Mouse (Mus musculus) CH12.LX (cell line): Measurements from ENCODE around the gene Prkcb. TPM values are rescaled to one million over a fixed set of nuclear protein-coding genes. Genes with fewer than 3 reads are reported as not detected.

Source experiments
- DNase-seq: peaks from one replicate; pipeline ENCODE4 v3.0.0-alpha.2; 2013; ENCODE audit errors: extremely low read depth
- H3K27ac ChIP-seq: 2 replicates; pipeline ENCODE4 v1.5.1; 2012; ENCODE audit warnings: low read depth, mild to moderate bottlenecking, control low read depth, moderate library complexity; ENCODE audit not compliant: insufficient read depth
- H3K27me3 ChIP-seq: replicated peaks from 2 replicates; pipeline ENCODE3; 2012; ENCODE audit warnings: inconsistent platforms
- H3K36me3 ChIP-seq, 2 experiments: replicated peaks in 1 of 2; 2 replicates each; pipeline versions ENCODE3 to v1.6.1; 2012; ENCODE audit warnings: inconsistent platforms in 1 of 2, low read length in 1 of 2, mild to moderate bottlenecking in 1 of 2, mixed read lengths in 1 of 2, moderate library complexity in 1 of 2; ENCODE audit not compliant: control insufficient read depth in 1 of 2, insufficient read depth in 1 of 2
- H3K4me1 ChIP-seq, 2 experiments: 2 replicates each; pipeline ENCODE4 v1.6.1; 2012; ENCODE audit warnings: inconsistent platforms in 1 of 2, moderate library complexity in 1 of 2; ENCODE audit not compliant: insufficient read depth in 2 of 2, control insufficient read depth in 1 of 2
- H3K4me2 ChIP-seq: 2 replicates; pipeline ENCODE4 v1.6.1; 2012; ENCODE audit warnings: low read depth, mild to moderate bottlenecking, control low read depth; ENCODE audit not compliant: poor library complexity, insufficient read depth, severe bottlenecking
- H3K4me3 ChIP-seq, 3 experiments: fragments of 150-350 bp in 1 of 3; sonication (generic) in 1 of 3; replicated peaks in 1 of 3; 2 replicates each; pipeline versions ENCODE3 to v1.5.1; 2011 to 2012; ENCODE audit warnings: low read depth in 2 of 3, low read length in 2 of 3, mild to moderate bottlenecking in 2 of 3, moderate library complexity in 2 of 3, control low read depth in 1 of 3, improper control_type of control experiment in 1 of 3, inconsistent platforms in 1 of 3, mixed read lengths in 1 of 3; ENCODE audit not compliant: poor library complexity in 1 of 3
- H3K79me2 ChIP-seq: replicated peaks from 2 replicates; pipeline ENCODE4 v1.6.1; 2012; ENCODE audit warnings: mild to moderate bottlenecking, moderate library complexity; ENCODE audit not compliant: control insufficient read depth, poor library complexity, insufficient read depth, severe bottlenecking; ENCODE audit errors: extremely low read depth
- H3K9ac ChIP-seq: 2 replicates; pipeline ENCODE4 v1.6.1; 2012; ENCODE audit warnings: low read depth, mild to moderate bottlenecking, control low read depth, moderate library complexity; ENCODE audit not compliant: insufficient read depth
- H3K9me3 ChIP-seq: replicated peaks from 2 replicates; pipeline ENCODE3; 2012; ENCODE audit warnings: low read length, inconsistent platforms, mixed read lengths
- BHLHE40 ChIP-seq: IDR thresholded peaks from 2 replicates; pipeline ENCODE4 v1.6.1; 2011; ENCODE audit warnings: mild to moderate bottlenecking, low read depth, low read length, improper control_type of control experiment
- CHD2 ChIP-seq: IDR thresholded peaks from 2 replicates; pipeline ENCODE4 v1.6.1; 2011; ENCODE audit warnings: low read length, improper control_type of control experiment
- CTCF ChIP-seq, 2 experiments: IDR thresholded peaks in 1 of 2; conservative IDR thresholded peaks in 1 of 2; 2 replicates each; pipeline ENCODE4 v1.5.1; 2011 to 2012; ENCODE audit warnings: low read depth in 2 of 2, low read length in 2 of 2, improper control_type of control experiment in 1 of 2, inconsistent platforms in 1 of 2, mild to moderate bottlenecking in 1 of 2, moderate library complexity in 1 of 2
- EP300 ChIP-seq: IDR thresholded peaks from 2 replicates; pipeline ENCODE4 v1.6.1; 2011; ENCODE audit warnings: low read length, improper control_type of control experiment
- GABPA ChIP-seq: IDR thresholded peaks from 2 replicates; pipeline ENCODE4 v1.6.1; 2012; ENCODE audit warnings: low read depth, low read length, improper control_type of control experiment, inconsistent platforms; ENCODE audit not compliant: insufficient replicate concordance
- IRF4 ChIP-seq: IDR thresholded peaks from 2 replicates; pipeline ENCODE4 v1.6.1; 2014; ENCODE audit warnings: low read depth, mild to moderate bottlenecking, inconsistent platforms, low read length, improper control_type of control experiment
- MAZ ChIP-seq: IDR thresholded peaks from 2 replicates; pipeline ENCODE4 v1.6.1; 2012; ENCODE audit warnings: low read depth, mild to moderate bottlenecking, inconsistent platforms, low read length, improper control_type of control experiment, moderate library complexity
- MEF2A ChIP-seq: IDR thresholded peaks from 2 replicates; pipeline ENCODE4 v1.6.1; 2014; ENCODE audit warnings: low read depth, mild to moderate bottlenecking, inconsistent platforms, low read length, improper control_type of control experiment, borderline replicate concordance
- PAX5 ChIP-seq: IDR thresholded peaks from 2 replicates; pipeline ENCODE4 v1.6.1; 2012; ENCODE audit warnings: low read length, inconsistent platforms, mixed read lengths
- POLR2A ChIP-seq: IDR thresholded peaks from 2 replicates; pipeline ENCODE4 v1.6.1; 2011; ENCODE audit warnings: low read depth, mild to moderate bottlenecking, improper control_type of control experiment, low read length
- POLR2AphosphoS2 ChIP-seq: IDR thresholded peaks from 2 replicates; pipeline ENCODE4 v1.6.1; 2011; ENCODE audit warnings: low read depth, low read length, improper control_type of control experiment
- RAD21 ChIP-seq: IDR thresholded peaks from 2 replicates; pipeline ENCODE4 v1.6.1; 2011; ENCODE audit warnings: low read depth, mild to moderate bottlenecking, low read length, improper control_type of control experiment, moderate library complexity
- SMC3 ChIP-seq: IDR thresholded peaks from 2 replicates; pipeline ENCODE4 v1.6.1; 2011; ENCODE audit warnings: low read depth, low read length, improper control_type of control experiment
- UBTF ChIP-seq: IDR thresholded peaks from 2 replicates; pipeline ENCODE4 v1.6.1; 2012; ENCODE audit warnings: low read depth, mild to moderate bottlenecking, inconsistent platforms, low read length, improper control_type of control experiment, moderate library complexity
- ZNF384 ChIP-seq: IDR thresholded peaks from 2 replicates; pipeline ENCODE4 v1.6.1; 2012; ENCODE audit warnings: low read depth, low read length, improper control_type of control experiment, inconsistent platforms
- dilution Hi-C: fragments of 300-500 bp; cut with MboI; formaldehyde crosslinking; loops from 2 replicates; pipeline ENCODE4 v1.14.3; 2020; ENCODE audit warnings: low sequenced_read_pairs; ENCODE audit not compliant: extremely low pct_unique_long_range_greater_than_20kb, extremely low pct_ligation_motif_present
- in situ Hi-C: fragments of 300-500 bp; cut with MboI; formaldehyde crosslinking; loops from 3 replicates; pipeline ENCODE4 v1.14.3; 2019; ENCODE audit warnings: low sequenced_read_pairs, low pct_ligation_motif_present, low pct_unique_long_range_greater_than_20kb, mixed read lengths
- polyA plus RNA-seq: library from polyadenylated mRNA; unstranded; fragments of >175 nt; gene quantifications from 2 replicates; pipeline ENCODE4 v1.2.1, GENCODE M21; 2012; ENCODE audit warnings: low read depth; ENCODE audit not compliant: insufficient read length
- total RNA-seq, 2 experiments: library from RNA; depleted of rRNA; stranded (reverse); fragments of 300-350 nt in 1 of 2; fragments of >200 nt in 1 of 2; gene quantifications; 2 replicates each; pipeline ENCODE4 v1.2.3; 2012 to 2014

Prkcb gene
- total and polyA plus RNA-seq, 3 experiments = 323 to 463 (median 337) TPM

GRCm38 (mm10) chr7:122470370-122471280, 182.1 kb downstream of the Prkcb start:
- peak; percentile 46 for DNase-seq
- H3K9me3 ChIP-seq = peaks cover 23% of the 10 kb centered on the region
- H3K79me2 ChIP-seq = no peaks in the 10 kb centered on the region
- no peak overlapping the region for H3K4me2 ChIP-seq
- no peak overlapping the region for H3K27ac ChIP-seq
- H3K9ac ChIP-seq = no peak overlapping the region
- TF ChIP-seq BHLHE40 = no peak
- 0 out of 2 replicates have a peak, but pooled peaks have one; percentile 20 for TF ChIP-seq MAZ
- no peak for TF ChIP-seq MEF2A
- no peak for TF ChIP-seq PAX5
- TF ChIP-seq RAD21 = peak; percentile 64
- TF ChIP-seq SMC3 = peak; percentile 46
- TF ChIP-seq CHD2 = no peak
- TF ChIP-seq CTCF (conservative IDR thresholded peaks at IDR 0.05 in 1 of 2, IDR thresholded peaks at IDR 0.05 in 1 of 2; ENCODE audit: low read depth in 2 of 2, low read length in 2 of 2) = peak; percentile 26 to 77; a peak in 3 of 4 replicates
- TF ChIP-seq, all 38 proteins: peak for 4
- no peak overlapping the region for H3K4me3 ChIP-seq
- H3K27me3 ChIP-seq = no peaks in the 10 kb centered on the region
- dilution Hi-C loops (no loop called here), in situ Hi-C loops (loop anchor here (10.0 kb wide), 1 partner anchor 454 kb away; no protein-coding TSS in a partner anchor)
- H3K4me1 ChIP-seq = peaks cover 0 to 6% of the 10 kb centered on the region in 2 experiments; a peak in 2 of 4 replicates
- H3K36me3 ChIP-seq = peaks cover 79 to 97% of the 10 kb centered on the region in 2 experiments

- in situ Hi-C loops = loop anchor here (10.0 kb wide), 1 partner anchor 453 kb away; no protein-coding TSS in a partner anchor
- Histone ChIP-seq H3K4me2 (no peak overlapping the region), H3K27ac (no peak overlapping the region), H3K9ac (no peak overlapping the region), H3K9me3 (peaks cover 23% of the 10 kb centered on the region), H3K36me3 (peaks cover 78 to 99% of the 10 kb centered on the region in 2 experiments), H3K27me3 (no peaks in the 10 kb centered on the region), H3K79me2 (no peaks in the 10 kb centered on the region), H3K4me1 (no peaks in the 10 kb centered on the region), H3K4me3 (no peak overlapping the region)
- no peak for DNase-seq
- no peak for TF ChIP-seq IRF4
- no peak for TF ChIP-seq POLR2AphosphoS2
- peak; percentile 1; the same call in 1 of the 2 replicates for TF ChIP-seq POLR2A
- dilution Hi-C loops = no loop called here
Measured at GRCm38 (mm10) chr7:122472223-122472622, 183.7 kb downstream of the Prkcb start.

- no peak overlapping the region for H3K4me2 ChIP-seq
- TF ChIP-seq UBTF (no peak), ZNF384 (no peak), CHD2 (no peak), CTCF (conservative IDR thresholded peaks at IDR 0.05 in 1 of 2, IDR thresholded peaks at IDR 0.05 in 1 of 2; ENCODE audit: low read depth in 2 of 2, low read length in 2 of 2) (peak; percentile 25 to 34; a peak in 3 of 4 replicates), EP300 (no peak), GABPA (no peak)
- dilution Hi-C loops = no loop called here
- H3K36me3 ChIP-seq = peaks cover 84 to 100% of the 10 kb centered on the region in 2 experiments
- in situ Hi-C loops = loop anchor here (10.0 kb wide), 1 partner anchor 450 kb away; no protein-coding TSS in a partner anchor
- peaks cover 33% of the 10 kb centered on the region for H3K9me3 ChIP-seq
- no peak overlapping the region for H3K27ac ChIP-seq
- no peaks in the 10 kb centered on the region for H3K79me2 ChIP-seq
- no peaks in the 10 kb centered on the region for H3K27me3 ChIP-seq
- DNase-seq = no peak
- H3K4me1 ChIP-seq = peaks cover 0 to 4% of the 10 kb centered on the region in 2 experiments; a peak in 1 of 4 replicates
- H3K4me3 ChIP-seq = no peak overlapping the region
- H3K9ac ChIP-seq = no peak overlapping the region
Measured at GRCm38 (mm10) chr7:122475038-122475437, 186.5 kb downstream of the Prkcb start.
